Mouse (Mus musculus): ENCODE results near the gene Tubgcp6.

Gene Tubgcp6

DNA sequence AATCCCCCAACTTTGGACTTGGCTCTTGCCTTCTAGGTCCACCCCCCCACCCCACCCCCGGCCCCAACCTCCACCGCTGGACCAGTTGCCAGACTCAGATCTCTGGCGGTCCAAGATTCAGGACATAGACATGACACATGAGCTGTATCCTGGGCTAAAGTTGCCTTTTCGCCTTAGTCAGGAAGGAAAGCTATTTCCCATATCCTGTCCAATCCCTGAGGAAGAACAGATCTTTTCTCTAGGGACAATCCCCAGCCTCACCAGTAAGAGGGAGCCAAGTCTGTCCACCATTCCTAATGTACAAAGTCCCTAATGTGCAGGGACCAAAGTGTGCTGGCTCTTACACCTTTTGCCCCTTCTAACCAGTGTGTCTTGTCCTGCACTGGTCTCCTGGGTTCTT is 19.0 kb upstream of the Tubgcp6 start:
- no peak for DNase-seq (ENCODE audit: low spot score)

DNA sequence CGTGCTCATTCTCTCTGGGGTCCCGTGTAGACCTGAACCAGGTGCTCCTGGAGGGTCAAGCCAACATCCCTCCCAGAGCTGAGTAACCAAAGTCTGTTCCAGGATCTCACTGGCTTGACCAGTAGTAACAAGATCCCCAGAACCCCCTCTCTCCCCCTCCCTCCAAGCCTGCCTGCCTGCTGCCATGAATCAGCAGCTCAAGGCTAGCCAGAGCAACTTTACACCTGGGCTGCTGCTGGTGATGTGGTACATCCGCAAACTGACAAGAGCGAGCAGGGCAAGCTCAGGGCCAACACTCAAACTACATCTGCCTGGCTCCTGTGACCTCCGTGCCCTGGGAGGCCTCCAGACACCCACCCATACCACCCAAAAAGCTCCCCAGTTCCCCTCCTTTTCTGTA is 18.5 kb upstream of the Tubgcp6 start:
- no peak for DNase-seq (ENCODE audit: low spot score)

DNA sequence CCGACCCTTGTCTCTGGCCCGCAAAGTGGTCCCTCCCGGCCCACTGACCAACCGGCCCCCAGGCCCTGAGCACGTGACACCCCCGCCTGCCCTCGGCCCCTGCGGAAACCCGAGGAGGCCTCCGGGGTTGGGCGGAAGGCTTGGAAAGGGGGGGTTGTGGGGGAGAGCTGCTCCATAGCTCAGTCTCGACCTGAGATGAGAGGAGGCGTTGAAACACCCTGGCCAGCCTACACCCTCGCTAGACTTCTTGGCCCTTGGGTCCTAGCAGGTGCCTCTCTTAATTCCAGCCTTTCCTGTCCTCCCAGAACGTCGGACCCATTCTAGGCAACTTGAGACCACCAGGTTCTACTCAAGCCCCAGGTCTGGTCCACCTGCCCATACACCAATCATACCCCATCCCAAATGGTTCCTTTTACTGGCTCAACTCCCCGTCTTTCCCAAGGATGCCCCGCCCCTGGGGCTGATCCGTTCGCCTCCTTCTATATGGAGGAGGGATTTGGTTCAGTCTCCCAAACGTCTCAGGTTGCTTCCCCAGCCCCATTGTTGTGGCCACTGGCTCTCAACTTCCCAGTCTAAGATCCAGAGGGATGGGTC is 17.8 kb upstream of the Tubgcp6 start, which contains the start of gene Mapk12:
TSS of gene Mapk12 (minus strand) at position 45 of the 594 bp plus-strand sequence.
- no peak for DNase-seq (ENCODE audit: low spot score)

DNA sequence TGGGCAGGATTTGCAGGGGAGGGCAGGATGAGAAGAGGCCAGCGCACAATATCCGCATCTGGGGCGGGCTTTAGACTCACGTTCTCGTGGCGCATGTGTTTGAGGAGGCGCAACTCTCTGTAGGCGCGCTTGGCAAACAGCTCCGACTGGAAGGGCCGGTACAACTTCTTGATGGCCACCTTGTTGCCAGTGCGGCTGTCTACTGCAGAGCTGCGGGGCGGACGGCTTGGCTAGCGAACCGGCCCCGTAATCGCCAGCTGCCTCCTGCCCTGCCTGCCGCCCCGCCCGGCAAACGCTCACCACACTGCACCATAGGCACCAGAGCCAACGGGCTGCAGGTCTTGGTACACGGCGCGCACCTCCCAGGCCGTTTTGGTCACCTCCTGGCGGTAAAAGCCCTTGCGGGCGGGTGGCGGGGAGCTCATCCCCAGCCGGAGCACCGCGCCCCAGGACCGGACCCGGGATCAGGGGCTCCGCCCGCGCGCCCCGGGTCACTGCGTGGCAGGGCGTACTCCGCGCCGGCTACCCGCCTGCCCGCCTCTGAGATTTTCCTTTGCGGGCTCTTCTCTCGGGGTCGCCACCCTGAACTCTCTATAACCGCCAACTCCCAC is 17.2 kb upstream of the Tubgcp6 start:
- DNase-seq (ENCODE audit: low spot score): no peak

DNA sequence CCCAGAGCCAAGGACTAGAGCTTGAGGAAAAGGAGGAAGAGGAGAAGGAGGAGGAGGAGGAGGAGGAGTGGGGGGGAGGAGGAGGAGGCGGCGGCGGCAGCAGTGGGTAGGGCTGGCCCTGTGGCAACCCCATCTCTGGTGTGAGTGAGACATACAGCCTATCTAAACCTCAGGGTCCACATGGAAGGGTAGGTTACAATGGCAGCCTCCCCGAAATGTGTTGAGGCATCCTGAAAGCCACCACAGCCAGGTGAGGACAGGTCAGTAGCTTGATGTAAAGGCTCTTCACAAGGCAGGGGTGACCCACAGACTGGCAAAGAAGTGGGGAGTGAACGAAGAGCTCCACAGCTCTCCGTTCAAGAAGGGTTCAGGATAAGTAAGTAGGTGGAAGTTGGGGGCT is 15.6 kb upstream of the Tubgcp6 start:
- no peak for DNase-seq (ENCODE audit: low spot score)

DNA sequence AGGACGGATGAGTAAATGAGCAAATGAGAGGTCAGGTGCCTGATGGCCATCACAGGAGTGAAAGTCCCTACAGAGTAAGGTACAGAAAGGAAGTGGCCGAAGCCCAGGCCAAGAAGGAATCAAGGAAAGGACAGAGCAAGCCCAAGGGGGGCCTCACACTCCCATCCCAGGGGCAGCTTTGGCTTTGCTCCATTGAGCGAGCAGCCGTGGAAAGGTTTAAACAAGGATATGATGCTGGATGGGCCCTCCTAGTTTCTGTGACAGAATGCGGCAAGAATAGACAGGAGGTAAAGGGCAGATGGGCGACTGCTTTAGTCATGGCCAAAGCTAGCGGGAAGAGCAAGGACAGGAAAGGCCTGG is 15.1 kb upstream of the Tubgcp6 start:
- no peak for DNase-seq (ENCODE audit: low spot score)

DNA sequence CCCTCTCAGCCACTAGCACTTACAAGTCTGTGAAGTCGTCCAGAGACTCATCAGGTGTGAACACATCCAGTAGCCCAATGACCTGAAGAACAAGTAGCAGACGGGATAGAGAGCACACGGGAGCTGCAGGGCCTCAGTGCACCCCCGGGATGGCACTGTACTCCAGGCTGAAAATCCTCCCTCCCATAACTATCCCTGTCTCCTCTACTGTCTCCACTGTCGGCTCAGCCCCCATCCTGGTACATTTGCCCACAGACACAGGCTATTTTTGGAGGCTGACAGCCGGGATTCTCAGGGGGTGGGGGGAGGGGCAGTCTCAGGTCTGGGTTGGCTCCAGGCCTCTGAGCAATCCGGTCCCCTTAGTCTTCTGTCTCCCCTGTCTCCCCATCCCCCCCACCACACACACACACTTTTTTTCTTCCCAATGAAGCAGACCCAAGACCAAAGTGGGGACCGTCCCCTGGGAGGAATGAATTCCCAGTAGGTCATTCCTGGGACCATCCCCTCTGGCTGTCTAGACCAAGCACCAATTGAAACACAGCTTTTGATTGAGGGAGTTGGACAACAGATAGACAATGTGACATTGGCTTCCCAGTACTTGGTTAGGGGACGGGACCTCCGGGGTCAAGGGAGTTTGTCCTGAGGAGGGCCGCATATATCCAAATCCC is 14.6 kb upstream of the Tubgcp6 start:
- no peak for DNase-seq (ENCODE audit: low spot score)

DNA sequence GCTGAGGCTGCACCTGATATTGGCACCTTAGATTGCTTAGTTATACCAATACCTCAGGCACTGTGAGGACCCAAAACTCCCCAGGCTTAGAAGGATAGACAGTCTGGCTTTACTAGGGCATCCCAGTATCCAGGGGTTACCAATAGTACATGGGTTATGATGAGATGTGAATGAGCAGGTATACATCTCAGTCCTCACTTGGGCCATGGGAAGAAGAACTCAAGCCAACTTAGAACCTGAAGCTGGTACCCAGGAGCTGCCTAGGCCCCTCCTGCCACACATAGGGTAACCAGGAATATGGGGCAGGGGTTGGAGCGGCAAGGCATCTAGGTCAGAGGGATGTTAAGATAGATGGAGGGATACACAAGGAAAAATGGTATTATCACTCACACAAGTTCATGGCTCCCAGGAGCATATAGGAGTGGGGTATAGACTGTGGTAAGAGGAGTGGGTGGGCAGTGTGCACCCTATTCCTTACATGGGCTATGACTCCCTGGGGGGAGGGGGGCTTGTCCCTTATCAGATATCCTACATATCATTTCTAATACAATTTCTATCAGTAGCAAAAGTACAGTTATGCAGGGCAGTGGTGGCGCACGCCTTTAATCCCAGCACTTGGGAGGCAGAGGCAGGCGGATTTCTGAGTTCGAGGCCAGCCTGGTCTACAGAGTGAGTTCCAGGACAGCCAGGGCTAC is 13.7 kb upstream of the Tubgcp6 start:
- no peak for DNase-seq (ENCODE audit: low spot score)

DNA sequence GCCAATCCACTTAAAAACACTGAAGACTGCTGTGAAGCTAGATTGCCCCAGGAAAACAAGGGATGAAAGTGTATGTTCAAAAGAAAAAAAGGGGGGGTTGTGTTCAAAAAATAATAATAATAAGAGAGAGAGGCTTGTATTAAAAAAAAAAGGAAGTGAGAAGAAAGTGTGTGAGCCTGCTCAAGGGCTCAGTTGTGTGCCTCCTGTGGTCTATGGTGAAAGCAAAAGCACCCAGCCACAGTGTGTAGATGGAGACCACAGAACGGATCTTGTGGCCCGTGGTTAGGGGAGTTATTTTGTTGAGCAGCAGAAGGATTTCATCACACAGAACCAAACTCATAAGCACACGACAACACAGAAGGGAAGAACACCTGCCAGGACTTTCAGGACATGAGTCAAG is 8.4 kb upstream of the Tubgcp6 start:
- no peak for DNase-seq (ENCODE audit: low spot score)

DNA sequence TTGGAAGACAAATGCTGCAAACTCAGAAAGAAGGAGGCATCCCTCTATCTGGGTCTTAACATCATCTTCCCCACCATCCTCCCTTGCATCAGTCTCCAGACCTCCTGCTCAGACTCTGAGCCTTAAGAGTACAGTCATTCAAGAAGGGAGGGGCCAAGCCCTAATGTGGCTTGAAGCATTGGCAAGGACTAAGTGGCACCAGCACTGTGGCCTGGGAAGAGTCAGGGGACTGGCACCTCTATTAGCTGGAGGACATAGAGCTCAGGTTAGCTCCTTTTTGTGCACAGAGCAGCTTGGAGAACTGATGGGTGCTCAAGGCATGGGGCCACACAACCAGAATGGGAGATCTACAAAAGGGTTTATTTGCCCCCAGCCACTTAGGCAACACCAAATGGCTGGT is 7.3 kb upstream of the Tubgcp6 start:
- DNase-seq (ENCODE audit: low spot score): no peak

DNA sequence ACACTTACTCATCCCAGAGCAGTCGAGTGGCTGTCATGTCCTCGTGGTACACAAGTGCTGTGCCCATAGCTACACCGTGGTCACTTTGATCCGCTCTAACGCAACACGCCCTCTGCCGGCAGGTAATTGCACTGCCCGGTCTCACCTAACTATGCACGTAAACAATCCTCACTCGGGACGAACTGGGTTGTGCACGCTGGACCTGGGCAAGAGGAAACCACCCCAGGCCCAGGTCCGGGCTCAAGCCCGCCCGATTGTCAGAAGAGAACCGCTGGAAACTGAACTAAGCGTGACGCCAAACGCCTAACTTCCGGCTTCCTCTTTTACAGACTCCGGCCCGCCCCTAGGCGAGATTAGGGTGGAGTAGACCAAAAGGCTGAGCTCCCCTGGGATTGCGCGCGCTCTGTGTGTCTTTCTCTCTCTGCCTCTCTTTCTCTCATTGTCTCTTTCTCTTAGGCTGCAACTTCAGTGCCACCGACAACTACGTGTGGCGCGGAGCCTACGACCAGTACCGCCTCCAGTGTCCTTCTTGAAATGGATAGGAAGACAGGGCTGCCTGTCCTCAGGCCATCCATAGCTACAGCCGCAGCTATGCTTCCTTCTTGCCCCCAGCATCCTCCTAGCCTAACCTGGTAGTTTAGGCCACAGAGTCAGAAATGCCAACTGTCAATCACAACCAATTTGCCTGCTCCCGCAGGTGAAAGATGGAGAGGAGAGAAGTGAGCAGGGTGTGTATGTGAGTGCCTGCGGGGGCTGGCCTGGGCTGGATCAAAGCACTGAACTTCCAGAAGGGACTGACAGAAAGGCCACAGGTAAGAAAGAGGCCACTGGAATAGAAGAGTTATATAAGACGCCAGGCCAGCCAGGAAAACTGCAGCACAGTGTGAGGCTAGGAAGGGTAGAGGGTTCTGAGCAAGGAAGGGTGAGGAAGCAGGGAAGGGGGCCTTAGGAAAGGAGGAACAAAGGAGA is 5.8 kb upstream of the Tubgcp6 start, which contains the start of gene Hdac10:
TSS of gene Hdac10 (minus strand) at position 319 of the 969 bp plus-strand sequence.
- peak; percentile 85 for DNase-seq (ENCODE audit: low spot score)

DNA sequence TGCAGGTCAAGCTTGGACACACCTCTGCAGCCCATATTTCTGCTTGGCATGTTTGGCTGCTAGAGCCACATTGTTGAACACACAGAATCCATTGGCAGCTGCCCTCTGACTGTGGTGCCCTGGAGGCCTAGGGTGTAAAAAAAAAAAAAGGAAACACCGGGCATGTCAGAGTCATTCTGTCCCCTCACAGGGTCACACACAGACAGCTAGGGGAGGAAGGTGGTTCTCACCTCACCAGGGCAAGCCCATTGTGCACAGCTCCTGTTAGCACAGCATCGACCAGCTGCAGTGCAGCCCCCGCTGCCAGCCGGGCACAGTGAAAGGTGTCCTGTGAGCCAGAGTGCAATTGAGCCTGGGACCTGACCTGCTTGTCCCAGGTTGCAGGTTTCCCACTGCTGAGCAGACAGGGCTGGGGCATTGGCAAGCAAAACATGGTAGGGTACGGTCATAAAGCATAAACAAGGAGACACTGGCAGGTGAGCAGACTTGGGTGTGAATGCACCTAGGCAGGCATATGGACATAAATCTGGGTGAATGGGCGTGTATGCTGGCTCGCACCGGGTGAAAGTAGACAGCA is 4.5 kb upstream of the Tubgcp6 start:
- DNase-seq (ENCODE audit: low spot score): no peak

DNA sequence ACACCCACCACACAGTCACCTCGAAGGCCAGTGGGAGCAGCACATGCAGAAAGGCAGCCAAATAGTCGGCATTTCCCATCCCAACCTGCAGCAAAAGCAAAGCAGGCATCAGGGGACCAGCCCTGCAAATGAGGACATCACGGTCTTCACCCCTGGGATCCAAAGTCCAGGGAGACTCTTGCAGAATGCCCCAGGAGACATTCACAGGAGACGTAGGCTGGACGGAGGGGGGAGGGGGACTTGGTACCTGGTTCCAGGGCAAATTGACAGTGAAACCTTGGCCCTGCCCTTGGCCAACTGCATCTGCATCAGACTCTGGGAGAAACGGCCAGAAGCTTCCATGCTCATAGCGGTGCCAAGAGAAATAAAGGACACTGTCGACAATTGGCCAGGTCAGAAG is 3.7 kb upstream of the Tubgcp6 start:
- DNase-seq (ENCODE audit: low spot score): no peak

DNA sequence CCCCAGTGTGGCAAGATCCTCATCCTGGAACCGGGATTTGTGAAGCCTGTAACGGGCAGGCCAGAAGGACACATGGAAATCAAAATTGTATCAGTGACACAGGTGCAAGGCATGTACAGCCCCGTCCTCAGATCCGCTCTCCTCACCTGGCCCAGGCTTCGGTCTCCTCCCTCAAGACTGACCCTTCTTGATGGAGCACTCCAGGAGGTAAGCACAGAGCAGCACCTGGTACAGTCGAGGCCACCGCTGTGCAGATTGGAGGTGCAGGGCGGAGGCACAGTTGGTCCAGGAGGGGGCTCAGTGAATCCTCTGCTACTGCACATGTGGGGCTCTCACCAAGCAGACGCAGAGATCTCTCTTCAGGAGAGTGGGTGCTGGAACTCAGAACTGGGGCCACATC is 2.4 kb upstream of the Tubgcp6 start:
- DNase-seq (ENCODE audit: low spot score): no peak

DNA sequence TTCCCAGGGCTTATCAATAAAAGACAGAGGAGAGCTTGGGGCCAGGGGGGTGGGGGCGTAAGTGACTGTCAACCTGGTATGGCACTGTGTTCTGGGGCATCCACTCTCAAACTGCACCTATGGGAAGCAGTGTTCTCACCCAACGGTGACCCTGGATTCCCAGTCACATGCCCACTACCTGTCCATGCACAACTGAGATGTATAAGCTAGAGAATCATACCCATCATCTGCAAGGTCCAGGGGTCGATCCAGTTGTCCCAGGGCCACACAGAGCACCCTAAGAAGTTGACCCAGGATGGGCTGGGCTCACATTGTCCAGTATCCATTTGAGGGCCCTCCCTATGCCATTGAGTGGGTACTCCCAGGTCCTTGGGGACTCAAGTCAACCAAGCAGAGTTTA is 1.4 kb upstream of the Tubgcp6 start:
- no peak for DNase-seq (ENCODE audit: low spot score)

DNA sequence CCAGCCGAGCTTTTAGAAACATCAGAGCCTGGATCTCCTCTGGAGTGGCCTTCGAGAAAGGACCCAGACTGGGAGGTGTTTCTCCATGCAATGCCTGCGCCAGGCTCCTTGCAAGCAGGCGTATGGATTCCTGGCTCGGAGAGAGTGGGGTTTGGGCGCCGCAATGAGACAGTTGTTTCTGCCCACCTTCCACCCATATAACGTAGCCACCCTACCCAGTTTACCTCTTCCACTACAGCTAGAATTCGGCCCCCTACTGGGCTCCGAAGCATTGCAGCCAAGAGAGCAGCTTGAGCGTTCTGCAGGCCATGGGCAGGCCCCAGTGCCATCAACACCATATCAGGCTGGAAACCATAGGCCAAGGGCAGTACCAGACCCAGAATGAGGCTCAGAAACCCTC is 683 bp upstream of the Tubgcp6 start:
- peak; percentile 70 for DNase-seq (ENCODE audit: low spot score)

DNA sequence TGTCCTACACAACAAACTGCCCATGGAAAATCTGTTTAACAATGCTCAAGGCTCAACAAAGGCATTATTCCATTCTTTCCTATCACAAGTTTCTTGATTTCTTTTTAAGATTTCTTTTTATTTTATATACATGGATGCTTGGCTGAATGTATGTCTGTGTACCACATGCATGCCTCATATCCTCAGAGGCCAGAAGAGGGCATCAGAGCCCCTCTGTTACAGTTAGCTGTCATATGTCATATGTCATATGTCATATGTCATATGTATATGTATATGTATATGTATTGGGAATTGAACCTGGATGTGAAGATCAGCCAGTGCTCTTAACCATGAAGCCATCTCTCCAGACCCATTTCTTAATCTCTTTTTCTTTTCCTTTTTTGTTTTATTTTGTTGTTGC is 4.9 kb downstream of the Tubgcp6 start:
- no peak for DNase-seq (ENCODE audit: low spot score)

DNA sequence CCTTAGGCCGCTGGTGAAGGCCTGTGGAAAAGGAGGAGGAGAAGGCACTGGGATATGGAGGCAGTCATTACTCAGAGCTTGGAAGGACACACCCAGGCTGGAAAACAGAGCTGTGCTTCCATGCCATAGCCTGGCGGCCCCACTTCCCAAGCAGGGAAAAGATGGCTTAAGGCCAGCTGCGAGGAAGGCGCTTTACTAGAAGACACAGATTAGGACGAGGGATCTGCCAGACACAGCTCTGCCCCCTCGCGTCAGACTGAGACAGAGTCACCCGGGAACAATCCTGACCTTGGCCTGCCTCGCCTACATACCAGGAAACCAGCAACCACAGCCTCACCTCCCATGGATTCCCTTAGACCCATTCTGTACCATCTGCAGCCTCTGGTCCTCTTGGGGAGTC is 12.8 kb downstream of the Tubgcp6 start:
- no peak for DNase-seq (ENCODE audit: low spot score)

DNA sequence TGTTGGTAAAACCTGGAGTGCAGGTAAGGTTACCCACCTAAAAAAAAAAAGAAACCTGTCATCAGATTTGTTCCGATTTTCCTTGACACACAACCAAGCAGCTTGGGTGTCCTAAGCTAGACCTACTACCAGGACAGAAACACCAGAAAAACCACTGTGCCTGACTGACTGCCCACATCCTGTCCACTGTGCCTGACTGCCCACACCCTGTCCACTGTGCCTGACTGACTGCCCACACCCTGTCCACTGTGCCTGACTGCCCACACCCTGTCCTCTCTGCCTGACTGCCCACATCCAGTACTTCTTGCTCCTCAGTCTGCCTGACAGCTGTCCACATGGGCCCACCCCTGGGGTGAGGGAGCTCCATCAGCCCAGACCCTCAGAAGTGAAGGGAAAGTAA is 15.9 kb downstream of the Tubgcp6 start:
- DNase-seq (ENCODE audit: low spot score): no peak

DNA sequence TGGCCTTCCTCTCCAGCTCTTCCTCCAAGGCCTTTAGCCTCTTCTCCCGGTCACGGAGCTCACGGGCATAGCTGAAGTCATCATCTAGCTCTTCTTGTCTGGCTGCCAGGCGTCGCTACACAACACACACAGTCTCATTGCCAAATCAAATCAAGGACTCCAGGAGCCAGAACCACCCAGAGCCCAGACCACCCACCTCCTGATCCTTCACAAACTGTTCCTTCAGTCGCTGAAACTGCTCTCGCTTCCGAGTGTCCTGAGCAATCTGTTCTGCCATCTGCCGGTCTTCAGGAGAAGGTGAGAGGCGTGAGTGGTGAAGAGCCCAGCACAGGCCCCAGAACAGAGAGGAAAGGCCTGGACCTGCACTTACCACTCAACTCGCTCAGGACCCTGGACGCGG is 16.8 kb downstream of the Tubgcp6 start:
- DNase-seq (ENCODE audit: low spot score): no peak

DNA sequence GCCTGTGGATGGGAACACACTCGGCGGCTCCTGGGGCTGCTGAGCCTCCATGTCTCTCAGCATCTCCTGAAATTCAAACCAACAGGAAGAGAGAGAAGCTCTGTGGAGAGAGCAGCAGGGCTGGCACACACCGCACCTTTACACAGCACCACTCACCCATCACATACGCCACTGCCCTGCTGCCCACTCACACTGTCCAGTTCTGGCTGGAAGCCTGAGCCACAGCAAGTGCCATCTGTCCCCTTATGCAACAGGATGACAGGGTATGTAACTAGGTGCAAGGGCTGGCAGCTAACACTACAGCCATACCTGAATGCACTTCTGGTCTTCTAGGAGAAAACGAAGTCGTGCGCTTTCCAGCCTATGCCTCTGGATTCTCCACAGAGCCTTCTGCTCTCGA is 18.5 kb downstream of the Tubgcp6 start:
- no peak for DNase-seq (ENCODE audit: low spot score)

DNA sequence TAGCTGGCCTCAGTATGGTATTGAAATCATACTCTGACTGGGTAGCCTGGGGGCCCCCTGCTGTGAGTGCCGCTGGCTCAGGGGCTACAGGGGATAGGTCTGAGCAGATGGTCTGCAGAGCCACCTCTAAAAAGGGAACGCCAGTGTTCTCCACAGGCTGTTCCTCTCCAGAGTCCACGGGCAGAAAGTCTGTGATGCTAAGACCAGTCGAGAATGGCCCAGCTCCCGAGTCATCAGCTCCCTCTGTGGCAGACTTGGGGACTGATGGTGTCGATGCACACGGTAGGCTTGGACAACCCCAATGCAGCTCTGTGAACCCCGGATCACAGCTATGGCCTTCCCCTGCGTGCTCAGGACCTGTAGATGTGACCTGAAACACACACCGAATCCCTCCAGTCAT is 19.0 kb downstream of the Tubgcp6 start:
- DNase-seq (ENCODE audit: low spot score): no peak

Data from layer of hippocampus, adult 11-12 months (tissue).